Mouse (Mus musculus) R1 (cell line): ENCODE data around the gene Tmod3.
"Not testable (repeated sequence)": the region's sequence is repeated elsewhere in the genome, so short reads cannot be mapped to it uniquely, and the experiment has no call there.

Experiments
- DNase-seq: peaks from one replicate; pipeline ENCODE4 v3.0.0-alpha.2; 2018; ENCODE audit warnings: low read depth, low spot score

Gene Tmod3

DNA sequence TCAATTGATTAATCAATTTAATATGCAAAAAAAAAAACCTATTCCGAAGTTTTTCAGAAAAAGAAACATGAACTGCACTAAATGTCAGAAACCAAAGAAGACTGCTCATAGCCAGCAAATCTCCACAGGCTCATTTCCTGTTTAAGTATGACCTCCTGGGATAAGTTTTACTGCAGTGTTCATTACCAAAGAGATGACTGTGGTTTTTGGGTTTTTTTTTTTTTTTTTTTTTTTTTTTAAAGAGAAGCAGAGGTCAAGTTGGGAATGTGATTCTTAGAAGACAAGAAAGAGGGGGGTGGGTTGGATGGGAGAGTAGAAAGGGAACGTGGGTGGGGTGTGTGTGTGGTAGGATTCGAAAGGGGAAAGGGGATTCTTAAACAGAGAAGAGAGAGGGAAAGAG is 1.1 kb downstream of the Tmod3 start:
- no peak for DNase-seq

DNA sequence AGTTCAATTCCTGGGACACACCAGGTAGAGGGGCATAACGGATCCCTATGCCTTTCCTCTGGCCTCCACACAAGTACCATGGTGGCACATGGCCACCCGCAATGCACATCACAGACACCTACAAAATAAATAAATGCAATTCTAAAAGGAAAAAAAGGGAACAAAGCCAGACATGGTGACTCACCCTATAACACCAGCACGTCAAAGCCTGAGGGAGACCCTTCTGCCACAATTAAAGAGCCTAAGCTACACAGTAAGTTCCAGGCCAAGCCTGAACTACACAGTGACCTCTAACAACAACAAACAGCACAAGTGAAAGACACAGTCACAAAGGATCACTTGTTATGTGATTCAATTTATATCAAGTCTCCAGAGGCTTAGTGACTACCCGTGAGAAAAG is 5.7 kb downstream of the Tmod3 start:
- peak; percentile 25 for DNase-seq

DNA sequence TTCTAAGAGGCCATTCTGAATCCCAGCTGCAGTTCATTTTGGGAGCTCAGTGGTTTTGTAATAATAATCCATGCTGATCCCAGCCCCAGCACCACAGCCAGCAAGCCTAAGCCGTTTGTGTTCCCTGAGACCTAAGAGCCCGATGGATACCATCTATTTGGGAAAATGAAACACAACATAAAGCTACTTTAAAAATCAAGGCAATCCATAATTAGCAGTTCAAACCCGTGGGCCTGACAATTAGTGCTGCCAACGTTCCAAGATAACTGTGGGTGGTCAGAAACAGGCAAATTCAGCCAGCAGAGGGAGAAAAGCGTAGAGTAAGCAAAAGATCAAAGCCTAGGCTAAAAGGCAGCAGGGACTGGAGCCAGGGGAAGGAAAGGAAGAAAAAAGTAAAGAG is 8.1 kb downstream of the Tmod3 start:
- DNase-seq: no peak

DNA sequence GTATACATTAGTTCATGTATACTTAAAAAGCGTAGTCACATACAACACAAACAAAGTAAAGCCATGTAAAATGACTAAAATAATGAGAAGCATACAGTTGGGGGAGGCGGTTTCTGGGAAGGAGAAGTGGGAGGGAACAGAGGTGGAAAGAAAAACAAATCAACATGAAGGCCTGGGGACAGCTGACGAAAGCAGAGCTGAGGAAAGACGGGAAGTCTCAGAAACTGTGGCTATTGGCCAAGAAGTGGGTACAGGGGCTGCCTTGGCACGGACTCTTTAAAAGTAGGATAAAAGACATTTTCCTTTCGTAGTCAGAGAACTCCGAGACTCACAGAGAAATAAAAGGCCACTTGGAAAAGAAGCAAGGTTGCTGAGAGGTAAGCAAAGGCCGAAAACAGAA is 10.4 kb downstream of the Tmod3 start:
- DNase-seq: no peak

DNA sequence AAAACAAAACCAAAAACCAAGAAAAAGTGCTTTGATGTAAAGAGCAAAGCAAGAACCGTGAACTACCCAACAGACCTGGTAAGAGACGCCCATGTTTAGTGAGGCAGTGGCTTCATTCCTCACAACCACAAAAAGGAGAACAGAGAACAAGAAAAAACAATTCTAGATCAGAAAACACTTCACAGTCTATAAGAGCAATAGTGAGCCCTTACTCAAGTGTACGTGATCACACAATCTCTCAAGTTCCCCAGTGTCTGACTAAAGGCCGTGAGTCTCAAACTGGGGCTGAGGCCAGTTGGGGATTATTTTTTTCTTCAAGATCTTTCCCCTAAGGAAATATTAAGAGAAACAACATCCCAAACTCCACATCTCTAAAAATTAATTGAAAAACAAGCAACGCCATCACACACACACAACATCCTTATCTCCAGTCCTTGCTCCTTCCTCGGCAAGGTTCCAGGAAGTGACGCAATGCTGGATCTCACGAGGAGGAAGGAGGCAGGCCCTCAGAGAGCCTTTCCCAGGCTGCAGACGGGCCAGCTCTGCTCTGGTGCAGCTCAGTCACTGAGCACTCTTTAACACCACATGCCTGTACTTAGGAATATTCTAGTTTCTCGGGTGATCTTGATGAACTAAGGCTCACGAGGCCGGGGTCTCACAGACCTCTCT is 12.4 kb downstream of the Tmod3 start:
- DNase-seq: peak; percentile 71

DNA sequence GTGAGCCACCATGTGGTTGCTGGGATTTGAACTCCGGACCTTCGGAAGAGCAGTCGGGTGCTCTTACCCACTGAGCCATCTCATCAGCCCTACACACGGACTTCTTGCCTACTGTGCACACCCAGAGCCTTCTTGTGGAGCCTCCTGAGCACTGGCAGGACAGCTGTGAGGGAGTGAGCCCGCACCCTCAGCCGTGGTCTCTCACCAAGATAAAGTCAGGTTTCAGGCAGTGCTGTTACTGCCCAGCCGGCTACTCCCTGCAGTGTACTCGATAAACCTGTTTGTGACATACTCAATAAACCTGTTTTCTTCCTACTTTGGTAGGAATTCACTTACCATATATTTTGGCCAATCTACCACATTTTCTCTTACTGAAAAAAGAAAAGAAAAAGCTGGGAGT is 13.9 kb downstream of the Tmod3 start:
- DNase-seq: no peak

DNA sequence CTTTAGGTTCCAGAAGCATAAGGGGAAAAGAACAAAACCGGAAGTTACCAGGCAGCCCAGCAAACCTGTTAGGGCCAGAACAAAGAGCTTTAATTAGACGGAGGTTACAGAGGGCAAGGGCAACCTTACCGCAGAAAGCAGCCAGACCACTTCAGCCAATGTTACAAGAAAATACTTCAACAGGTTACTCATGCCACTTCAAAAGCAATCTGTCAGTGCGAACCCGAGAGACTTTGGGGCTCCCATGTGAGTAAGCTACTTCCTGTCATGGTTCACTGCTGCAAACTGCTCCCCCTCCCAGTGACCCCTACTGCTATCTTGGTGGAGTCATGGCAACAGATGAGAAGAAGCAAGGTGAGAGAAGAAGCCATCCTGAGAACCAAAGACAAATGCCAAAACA is 18.0 kb downstream of the Tmod3 start:
- peak; percentile 57 for DNase-seq

DNA sequence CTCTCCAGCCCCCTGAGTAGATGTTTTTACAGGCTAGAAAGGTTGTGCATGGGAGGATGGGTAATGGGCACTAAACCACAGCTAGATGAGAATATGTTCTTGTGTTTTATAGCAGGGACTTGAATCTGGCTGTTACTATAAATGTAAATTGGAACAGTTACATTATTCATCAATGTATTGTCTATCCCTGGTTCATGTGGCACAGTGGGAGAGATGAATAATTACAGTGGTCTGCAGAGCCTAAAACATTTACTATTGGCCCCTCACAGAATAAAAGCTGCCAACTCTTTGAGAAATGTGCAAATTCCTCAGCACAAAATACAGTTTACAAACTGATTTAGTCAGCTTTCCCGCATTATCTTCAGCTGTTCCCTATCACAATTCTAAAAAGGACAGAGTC is 23.0 kb downstream of the Tmod3 start:
- no peak for DNase-seq

DNA sequence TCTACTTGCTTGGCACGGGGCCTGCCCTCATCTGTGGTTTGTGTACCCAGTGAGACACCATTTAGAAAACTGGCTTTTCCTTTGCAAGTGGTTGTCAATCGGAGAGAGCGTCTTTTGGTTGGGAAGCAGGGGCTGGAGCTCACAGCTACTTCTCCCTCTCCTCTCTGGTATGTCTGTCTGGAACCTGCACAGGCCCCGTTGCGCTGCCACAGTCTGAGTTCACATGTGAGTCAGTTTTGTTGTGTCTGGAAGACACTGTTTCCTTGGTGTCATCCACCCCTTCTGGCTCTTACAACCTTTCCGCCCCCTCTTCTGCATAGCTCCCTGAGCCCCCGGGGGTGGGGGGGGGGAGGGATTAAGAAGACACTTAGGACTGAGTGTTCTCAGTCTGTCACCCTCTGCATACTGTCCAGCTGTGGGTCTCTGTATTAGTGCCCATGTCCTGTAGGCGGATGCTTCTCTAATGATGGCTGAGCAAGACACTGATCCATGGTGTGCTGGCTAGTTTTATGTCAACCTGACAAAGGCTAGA is 25.0 kb downstream of the Tmod3 start:
- DNase-seq: no peak

DNA sequence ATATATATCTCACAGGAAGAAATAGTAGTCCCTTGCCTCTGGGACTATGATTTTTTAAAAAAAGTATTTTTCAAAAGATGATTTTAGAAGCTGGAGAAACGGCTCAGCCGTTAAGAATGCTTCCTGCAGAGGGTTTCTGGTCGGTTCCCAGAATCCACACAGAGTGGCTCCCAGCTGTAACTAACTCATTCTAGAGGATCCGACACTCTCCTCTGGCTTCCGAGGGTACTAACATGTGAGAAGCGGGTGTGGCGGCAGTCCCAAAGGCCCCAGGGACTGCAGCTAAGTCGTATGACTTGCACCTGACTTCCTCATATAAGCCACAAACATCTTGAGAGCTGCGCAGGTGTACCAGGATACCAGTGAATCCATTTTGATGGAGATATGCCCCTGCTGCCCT is 26.5 kb downstream of the Tmod3 start:
- DNase-seq: not testable (repeated sequence)

DNA sequence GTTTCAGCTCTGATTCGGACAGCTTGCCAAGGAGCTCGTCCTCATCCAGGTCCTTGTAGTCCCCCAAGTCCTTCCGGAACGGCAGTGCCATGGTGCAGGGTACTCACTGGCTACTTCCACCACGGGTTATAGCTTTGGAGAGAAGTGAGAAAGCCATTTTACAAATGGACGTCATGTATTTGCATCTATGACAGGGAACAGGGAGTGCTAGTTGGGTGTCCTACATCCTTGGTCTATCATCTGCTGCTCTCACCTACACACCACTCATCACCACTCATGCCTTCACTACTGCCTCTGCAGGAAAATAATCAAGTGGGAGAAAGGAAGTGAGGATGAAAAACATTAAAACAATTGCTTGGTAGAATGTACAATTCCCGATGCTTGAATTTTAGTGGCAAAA is 27.0 kb downstream of the Tmod3 start:
- DNase-seq: no peak

DNA sequence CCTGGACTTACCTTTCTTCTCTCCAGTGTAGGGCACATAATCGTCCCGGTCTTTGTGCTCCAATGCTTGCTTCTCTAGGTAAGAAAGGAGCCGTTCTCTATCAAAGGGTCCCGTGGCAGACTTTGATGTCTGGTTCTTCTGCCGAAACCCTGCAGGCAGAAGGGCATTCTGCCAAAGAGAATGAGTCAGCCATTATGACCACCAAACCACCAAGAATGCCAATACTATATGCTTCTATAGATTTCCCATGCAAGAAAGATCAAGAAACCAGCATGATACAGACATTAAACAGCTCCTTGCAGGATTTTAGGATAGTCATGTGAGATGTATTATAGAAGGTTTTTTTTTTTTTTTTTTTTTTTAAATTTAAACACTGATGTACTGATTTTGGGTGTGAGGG is 30.1 kb downstream of the Tmod3 start:
- no peak for DNase-seq

DNA sequence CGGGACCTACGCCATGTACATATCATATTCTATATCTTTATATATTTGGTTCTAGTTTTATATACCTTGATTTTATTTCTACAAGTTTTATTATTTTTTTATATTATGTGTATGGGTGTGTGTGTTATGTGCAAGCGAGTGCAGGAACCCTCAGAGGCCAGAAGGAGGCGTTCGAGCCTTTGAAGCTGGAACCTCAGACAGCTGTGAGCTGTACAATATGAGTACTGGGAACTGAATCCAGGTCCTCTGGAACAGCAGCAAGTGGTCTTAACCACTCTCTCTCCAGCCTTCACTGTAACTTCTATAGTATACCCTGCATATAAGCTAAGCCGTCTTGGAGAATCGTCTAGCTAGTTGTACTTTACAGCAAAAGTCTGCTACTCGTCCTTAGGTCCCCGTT is 31.4 kb downstream of the Tmod3 start:
- DNase-seq: peak; percentile 76

DNA sequence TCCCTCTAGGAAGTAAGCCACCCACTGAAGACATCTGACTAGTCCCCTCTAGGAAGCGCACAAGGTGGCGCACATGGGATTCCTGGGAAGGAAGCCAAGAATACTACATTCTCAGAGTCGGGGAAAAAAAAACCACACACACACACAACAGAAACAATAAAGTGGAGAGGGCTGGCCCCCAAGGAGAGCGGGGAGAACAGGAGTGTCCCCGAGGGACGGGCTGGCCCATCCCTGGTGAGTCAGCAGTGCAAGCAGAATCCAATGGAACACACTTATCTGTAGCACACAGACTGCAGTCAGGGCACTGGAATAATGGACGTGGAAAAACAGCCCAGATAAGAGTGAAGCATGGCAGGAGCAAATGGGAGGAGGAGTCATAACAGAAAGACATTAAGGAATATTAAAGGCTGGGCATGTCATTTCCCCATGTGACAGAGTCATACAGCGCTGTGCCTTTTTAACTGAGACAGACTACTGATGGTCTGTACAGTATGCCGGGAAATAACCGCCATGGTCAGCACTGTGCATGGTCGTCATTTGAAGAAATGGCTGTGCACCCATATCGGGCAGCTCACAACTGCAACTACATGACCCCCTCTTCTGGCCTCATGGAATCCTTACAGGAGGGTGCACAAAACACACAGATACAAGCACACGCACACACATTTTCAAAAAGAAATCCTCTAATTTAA is 31.9 kb downstream of the Tmod3 start:
- peak; percentile 26 for DNase-seq

DNA sequence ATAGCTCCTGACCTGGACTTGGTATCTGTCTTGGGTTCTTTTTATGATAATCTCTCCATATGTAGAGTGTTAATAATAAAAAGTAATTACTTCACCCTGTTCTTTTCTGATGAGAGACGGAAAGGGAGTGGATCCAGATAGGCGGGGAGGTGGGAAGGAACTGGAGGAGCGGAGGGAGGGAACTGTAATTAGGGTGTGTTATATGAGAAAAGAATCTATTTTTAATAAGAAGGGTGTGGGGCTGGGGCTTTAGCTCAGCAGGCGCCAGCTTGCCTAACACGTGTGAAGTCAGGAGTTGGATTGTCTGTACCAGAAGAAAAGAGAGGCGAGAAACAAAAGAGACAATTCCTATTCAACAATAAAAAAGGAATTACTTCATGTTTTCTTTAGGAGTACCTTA is 35.8 kb downstream of the Tmod3 start:
- no peak for DNase-seq

DNA sequence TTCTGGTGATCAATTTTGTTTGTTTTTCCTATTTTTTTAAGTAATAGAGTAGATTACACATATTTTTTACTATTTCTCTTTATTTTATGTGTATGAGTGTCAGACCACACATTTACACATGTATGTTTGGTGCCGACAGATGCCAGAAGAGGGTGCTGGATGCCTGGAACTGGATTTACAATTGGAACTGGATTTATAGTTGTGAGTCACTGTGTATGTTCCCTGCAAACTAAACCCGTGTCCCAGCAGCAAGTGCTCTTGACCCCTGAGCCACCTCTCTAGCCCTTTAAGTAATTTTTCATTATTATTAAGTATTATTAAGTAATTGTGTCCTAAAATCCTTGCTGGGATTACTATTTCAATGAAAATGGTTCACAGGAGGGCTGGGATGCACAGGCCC is 37.2 kb downstream of the Tmod3 start:
- no peak for DNase-seq

DNA sequence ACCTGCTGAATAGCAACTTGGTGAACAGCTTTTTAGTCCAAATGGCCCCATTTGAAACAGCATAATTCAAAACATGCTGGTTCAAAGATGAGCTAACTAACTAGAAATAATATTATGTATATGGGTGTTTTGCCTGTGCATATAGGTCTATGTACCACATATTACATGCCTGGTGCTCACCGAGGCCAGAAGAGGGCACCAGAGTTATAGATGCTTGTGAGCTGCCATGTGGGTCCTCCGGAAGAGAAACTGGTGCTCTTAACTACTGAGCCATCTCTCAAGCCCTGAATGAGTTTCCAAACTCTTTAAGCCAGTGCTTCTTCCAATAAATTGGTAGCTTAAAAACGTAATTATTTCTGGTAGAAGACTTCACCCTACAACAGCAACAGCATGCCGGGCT is 37.7 kb downstream of the Tmod3 start:
- DNase-seq: no peak

DNA sequence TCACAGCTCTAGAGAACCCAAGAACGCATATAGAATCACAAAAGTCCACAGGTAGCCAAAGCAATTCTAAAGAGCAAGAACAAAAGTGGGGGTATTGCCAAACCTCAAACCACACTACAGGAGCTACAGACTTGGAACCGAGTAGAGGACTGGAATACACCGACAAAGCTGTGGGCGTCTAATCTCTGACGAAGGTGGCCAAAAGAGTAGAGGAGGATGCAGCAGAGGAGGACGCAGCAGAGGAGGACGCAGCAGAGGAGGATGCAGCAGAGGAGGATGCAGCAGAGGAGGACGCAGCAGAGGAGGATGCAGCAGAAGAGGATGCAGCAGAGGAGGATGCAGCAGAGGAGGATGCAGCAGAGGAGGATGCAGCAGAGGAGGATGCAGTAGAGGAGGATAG is 38.5 kb downstream of the Tmod3 start:
- DNase-seq: no peak

DNA sequence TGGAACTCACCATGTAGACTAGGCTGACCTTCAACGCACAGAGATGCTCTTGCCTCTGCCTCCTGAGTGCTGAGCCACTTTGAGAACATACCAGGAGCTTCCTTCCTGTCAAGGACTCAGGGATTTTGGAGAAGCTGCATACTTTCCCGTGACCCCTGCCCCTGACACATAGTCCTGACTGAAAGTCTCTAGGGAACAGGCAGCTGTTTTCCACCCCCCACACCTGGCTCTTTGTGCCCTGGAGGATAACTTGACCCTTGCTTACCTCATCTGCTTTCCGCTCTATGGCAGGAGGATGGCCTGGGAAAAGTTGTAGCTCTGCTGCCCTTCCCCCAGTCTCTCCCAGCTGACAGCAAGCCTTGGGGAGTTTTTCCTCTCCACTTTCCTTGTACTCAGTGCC is 41.7 kb downstream of the Tmod3 start:
- no peak for DNase-seq

DNA sequence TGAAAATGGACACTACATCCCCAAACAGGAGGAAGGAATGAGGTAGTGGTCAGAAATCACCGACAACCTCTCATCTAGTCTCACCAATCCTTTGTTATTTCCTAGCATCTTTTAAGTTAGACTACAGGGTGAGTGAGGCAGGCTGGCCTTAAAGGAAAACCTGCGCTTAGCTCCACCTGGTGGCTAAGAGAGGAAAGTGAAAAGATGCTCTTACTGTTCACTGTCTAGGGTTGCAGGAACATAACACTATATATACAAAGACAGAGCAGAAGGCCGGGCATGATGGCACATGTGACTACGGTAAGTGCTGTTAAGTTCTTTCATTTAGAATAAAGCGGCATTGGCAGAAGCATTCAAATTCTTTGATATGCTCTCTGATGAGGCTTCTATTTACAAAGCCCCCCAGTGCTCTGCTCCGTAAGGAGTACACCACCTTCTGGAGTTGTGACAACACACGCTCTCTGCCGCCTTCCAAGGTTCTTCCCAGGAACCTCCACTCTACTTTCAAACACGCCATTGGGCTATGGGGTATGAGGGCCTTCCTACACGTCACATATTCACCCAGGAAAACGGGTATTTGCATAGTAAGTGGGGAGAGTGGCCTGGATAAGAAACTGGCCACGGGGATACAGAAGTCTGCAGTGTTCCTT is 43.9 kb downstream of the Tmod3 start:
- peak; percentile 81 for DNase-seq

DNA sequence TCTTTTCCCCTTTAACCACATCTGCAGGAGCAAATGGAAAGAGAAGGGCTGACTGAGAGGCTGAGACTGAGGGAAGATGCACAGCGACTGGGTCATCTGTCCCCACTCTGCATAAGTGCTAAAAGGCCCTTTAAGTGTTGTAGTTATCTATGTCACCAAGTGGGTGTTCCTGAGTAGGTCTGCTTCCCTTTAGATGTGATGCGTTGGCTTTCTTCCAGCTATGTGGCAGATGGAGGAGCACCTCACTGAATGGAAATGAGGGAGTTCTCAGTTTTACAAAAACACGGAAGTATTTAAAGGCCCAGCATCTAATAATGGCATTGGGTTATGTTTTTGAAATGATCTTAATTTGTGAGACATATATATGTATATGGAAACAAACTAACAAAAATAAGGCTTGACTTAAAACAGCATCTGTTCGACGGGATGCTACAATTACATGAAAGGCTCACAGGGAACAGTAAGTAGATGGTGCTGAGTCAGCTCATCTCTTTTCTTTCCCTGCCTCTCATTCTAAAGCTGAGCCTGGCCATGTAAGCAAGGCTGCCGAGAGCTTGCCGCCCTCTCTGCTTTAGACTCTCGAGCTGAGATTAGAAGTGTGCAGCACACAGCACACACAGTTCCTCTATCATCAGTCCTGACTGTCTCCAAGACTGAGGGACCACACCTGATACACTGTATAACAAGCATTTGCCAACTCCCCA is 48.1 kb downstream of the Tmod3 start:
- no peak for DNase-seq

DNA sequence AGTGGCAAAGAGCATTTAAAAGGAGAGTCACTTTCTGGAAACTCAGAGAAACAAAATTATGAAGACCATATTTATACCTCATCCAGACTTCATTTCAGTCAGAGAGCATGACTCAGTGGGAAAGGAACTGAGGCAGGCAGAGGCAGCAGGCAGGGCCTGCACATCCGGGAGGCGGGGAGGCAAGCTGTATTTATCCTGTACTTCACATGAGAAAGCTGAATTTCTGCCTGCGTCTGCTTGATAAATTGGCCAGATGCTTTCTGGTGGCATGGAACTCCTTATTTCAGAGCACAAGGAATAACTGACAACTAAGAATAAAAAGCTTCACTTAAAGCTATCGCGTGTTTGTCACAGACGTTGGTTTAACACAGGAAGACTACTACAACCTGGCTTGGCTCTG is 55.1 kb downstream of the Tmod3 start:
- DNase-seq: no peak
